Mouse (Mus musculus) forebrain, embryonic 11.5 days (tissue): ENCODE results near the gene Nxt1. TPM values are rescaled to one million over a fixed set of nuclear protein-coding genes. Genes with fewer than 3 reads are reported as not detected.

ENCODE experiments used
- ATAC-seq: fragments of 200-750 bp; cut with Nextera tagmentation; replicated peaks from 2 replicates; pipeline ENCODE4 v1.8.0; 2017; ENCODE audit warnings: moderate TSS enrichment; ENCODE audit not compliant: low FRiP score
- DNase-seq: peaks from one replicate; pipeline ENCODE4 v3.0.0-alpha.2; 2017; ENCODE audit warnings: low spot score
- H3K27ac ChIP-seq: fragments of 300-500 bp; sonication (generic); 2 replicates; pipeline ENCODE4 v1.5.1; 2014; ENCODE audit warnings: low read depth, low read length
- H3K27me3 ChIP-seq: fragments of 300-500 bp; sonication (generic); 2 replicates; pipeline ENCODE4 v1.6.1; 2014; ENCODE audit warnings: mild to moderate bottlenecking, low read length, mixed read lengths; ENCODE audit not compliant: control insufficient read depth, insufficient read depth
- H3K36me3 ChIP-seq: fragments of 300-500 bp; sonication (generic); 2 replicates; pipeline ENCODE4 v1.6.1; 2014; ENCODE audit warnings: mild to moderate bottlenecking, low read length, moderate library complexity, mixed read lengths; ENCODE audit not compliant: control insufficient read depth, insufficient read depth
- H3K4me1 ChIP-seq: fragments of 300-500 bp; sonication (generic); replicated peaks from 2 replicates; pipeline ENCODE4 v1.6.1; 2014; ENCODE audit warnings: low read length, mixed read lengths; ENCODE audit not compliant: control insufficient read depth, insufficient read depth
- H3K4me2 ChIP-seq: fragments of 300-500 bp; sonication (generic); 2 replicates; pipeline ENCODE4 v1.6.1; 2014; ENCODE audit warnings: low read depth, mild to moderate bottlenecking, low read length, moderate library complexity, mixed read lengths; ENCODE audit not compliant: severe bottlenecking
- H3K4me3 ChIP-seq: fragments of 300-500 bp; sonication (generic); 2 replicates; pipeline ENCODE4 v1.5.1; 2014; ENCODE audit warnings: low read depth, low read length
- H3K9ac ChIP-seq: fragments of 300-500 bp; sonication (generic); 2 replicates; pipeline ENCODE4 v1.6.1; 2014; ENCODE audit warnings: low read length
- H3K9me3 ChIP-seq: fragments of 300-500 bp; sonication (generic); 2 replicates; pipeline ENCODE4 v1.6.1; 2016; ENCODE audit warnings: low read length, mixed read lengths; ENCODE audit not compliant: control insufficient read depth
- WGBS: fragments of 180-500 bp; shearing (Covaris S2); extraction: QIAGEN DNeasy Blood & Tissue Kit; methylation state at CpG from one replicate; pipeline ENCODE4 v1.1.7; 2014; 5-methylcytosine and 5-hydroxymethylcytosine counted together
- polyA plus RNA-seq: library from polyadenylated mRNA; unstranded; fragments of >200 nt; fragmentation: Nextera tagmentation; extraction: Ambion mirVana; gene quantifications from 2 replicates; pipeline ENCODE4 v1.2.1, GENCODE M21; 2014

Nxt1 gene
- polyA plus RNA-seq, 1 experiment from 2014 or later, result 134 TPM

DNA sequence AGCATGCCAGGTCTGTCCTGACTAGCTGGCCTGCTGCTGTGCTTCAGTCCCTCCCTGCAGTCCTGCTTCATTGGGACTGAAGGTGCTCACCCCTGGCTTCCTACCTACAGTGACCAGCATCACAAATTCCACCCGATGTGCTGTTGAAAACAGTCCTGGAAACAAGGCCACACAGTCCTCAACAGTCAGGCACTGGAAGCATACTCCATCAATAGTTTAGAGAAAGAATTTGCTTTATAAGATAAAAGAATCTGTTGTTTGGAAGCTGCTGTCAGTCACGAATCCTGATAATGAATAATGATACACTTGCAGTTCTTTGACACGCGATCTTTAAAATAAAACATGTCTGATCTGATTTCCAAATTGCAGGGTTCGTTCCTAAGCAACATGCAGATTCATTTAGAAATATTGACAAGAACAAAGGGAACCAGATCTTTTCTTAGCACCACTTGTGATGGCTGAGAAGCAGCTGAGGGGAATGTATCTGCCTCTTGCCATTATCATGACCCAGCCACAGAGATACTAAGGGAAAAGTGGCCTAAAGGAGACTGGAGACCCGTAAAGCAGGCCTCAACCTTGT lies 27.9 kb upstream of the Nxt1 start:
- no peak for DNase-seq

DNA sequence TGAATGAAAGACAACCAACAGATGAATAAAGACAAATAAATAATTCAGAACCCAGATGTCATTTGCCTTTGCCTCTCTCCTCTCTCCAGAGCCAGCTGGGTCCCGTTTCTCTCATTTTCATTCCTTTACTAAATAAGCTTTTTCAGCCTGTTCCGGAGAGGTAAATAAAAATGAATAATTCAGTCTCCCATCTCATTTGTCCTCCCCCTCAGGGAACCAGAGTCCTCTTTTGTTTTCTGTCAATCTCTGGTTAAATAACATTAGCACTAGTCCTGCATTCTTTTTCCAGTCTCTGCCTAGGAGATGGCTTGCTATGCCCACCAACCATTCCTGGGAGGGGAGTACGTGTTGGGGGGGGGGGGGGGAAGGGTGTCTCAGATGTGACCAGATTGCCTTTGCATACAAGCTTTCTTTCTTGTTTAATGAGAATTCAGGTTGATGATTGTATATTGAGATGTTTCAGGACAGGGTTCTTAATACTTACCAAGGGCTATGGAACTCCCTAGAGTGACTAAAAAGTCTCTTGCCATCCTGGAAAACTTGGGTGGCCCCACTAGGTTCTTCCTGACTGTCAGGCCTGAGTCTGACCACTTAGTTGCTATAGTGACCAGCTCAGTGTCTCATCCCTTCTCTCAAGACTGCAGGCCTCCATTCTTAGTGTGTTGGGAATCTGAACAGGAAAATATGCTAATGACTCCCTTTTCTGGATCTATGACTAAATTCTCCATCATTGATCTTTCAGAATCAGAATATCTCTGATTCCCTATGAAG lies 21.6 kb upstream of the Nxt1 start:
- Histone ChIP-seq H3K27ac (no peak overlapping the region), H3K36me3 (no peaks in the 10 kb centered on the region), H3K4me2 (no peak overlapping the region), H3K27me3 (no peaks in the 10 kb centered on the region), H3K4me3 (no peak overlapping the region), H3K9ac (no peak overlapping the region), H3K9me3 (no peaks in the 10 kb centered on the region), H3K4me1 (no peaks in the 10 kb centered on the region)
- ATAC-seq (peak; percentile 71), DNase-seq (no peak)
- 17% methylated on average over 3 of the region's 3 CpGs for WGBS

More for the DNA sequence above, 27.9 kb upstream of the Nxt1 start:
- no peak for ATAC-seq
- H3K36me3 ChIP-seq, result no peaks in the 10 kb centered on the region
- H3K27ac ChIP-seq, result no peak overlapping the region
- H3K4me1 ChIP-seq, result no peaks in the 10 kb centered on the region
- no peaks in the 10 kb centered on the region for H3K9me3 ChIP-seq
- no peak overlapping the region for H3K4me2 ChIP-seq
- H3K4me3 ChIP-seq, result no peak overlapping the region
- H3K9ac ChIP-seq, result no peak overlapping the region
- 89% methylated on average over 6 of the region's 6 CpGs for WGBS
- no peaks in the 10 kb centered on the region for H3K27me3 ChIP-seq

DNA sequence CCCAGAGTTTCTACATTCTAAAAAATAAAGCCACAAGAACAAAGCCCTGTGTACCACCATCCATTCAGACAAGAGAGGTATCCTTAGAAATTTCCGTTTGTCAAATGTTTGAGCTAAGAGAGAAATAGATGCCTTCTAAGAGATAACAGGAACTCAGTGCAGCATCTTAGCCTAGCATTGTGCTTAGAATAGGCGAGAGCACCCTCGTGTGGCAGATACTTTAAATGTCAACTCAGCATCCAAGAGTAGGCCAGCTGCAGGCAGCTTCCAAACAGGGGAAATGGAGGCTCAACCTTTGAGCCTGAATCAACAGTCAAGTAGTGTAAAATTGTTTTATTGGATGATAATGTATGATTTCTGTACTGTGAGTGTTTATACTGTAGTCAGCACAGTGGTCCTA lies 17.4 kb upstream of the Nxt1 start:
- Histone ChIP-seq H3K4me2 (no peak overlapping the region), H3K9ac (no peak overlapping the region), H3K27ac (no peak overlapping the region), H3K9me3 (no peaks in the 10 kb centered on the region), H3K36me3 (no peaks in the 10 kb centered on the region), H3K4me1 (no peaks in the 10 kb centered on the region), H3K27me3 (no peaks in the 10 kb centered on the region), H3K4me3 (no peak overlapping the region)
- ATAC-seq (peak; percentile 66), DNase-seq (peak; percentile 58)
- 5% methylated on average over 3 of the region's 3 CpGs for WGBS

DNA sequence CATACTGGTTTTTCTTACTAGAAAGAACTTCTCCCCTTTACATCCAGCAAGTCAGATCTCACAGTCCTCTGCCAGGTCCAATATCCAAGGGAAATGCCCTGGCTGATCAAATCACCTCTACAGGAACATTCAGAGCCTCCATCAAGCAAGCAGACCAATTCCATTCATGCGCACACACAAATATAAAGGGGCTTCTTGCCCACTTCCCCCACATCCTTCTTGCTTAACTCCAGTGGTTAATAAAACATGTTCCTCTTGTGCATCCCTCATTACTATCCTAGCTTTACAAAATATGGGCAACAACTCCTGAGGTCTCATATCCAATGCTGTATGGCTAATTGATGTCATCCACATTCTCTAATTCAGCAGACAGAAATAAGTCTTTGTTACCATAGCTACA lies 8.9 kb upstream of the Nxt1 start:
- ATAC-seq (no peak), DNase-seq (no peak)
- Histone ChIP-seq H3K4me2 (no peak overlapping the region), H3K4me3 (no peak overlapping the region), H3K27ac (no peak overlapping the region), H3K4me1 (no peaks in the 10 kb centered on the region; the same call in 1 of the 2 replicates), H3K9ac (no peak overlapping the region), H3K36me3 (no peaks in the 10 kb centered on the region), H3K9me3 (no peaks in the 10 kb centered on the region), H3K27me3 (no peaks in the 10 kb centered on the region)
- WGBS, result 96% methylated on average over 1 of the region's 1 CpGs

DNA sequence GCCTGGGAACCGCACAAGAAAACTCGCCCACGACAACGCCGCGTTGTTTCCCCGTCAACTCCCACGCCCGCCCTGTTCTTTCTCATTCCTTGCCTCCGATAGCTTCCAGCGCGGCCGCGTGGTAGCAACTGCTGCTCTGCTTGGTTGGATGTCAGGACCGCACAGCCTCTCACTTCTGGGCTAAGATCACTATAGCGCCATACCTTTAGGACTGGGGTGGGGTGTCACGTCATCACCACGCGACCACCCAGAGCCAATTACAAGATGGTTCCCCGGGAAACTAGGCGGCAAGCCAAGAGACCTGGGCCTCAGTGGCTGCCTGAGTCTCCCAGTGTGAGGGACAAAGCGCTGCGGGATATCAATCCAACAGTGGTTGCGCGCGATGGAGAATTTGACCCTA lies 5.4 kb downstream of the Nxt1 start:
- DNase-seq, result peak; percentile 91
- Histone ChIP-seq H3K27me3 (no peaks in the 10 kb centered on the region), H3K4me3 (peak overlapping the region; percentile 34), H3K27ac (peak overlapping the region; percentile 77), H3K36me3 (peaks cover 7% of the 10 kb centered on the region), H3K4me2 (peak overlapping the region; percentile 53), H3K9me3 (no peaks in the 10 kb centered on the region), H3K9ac (peak overlapping the region; percentile 61), H3K4me1 (peaks cover 17% of the 10 kb centered on the region)
- whole genome bisulfite sequencing, result 3% methylated on average over 26 of the region's 26 CpGs
- peak; percentile 54 for ATAC-seq

DNA sequence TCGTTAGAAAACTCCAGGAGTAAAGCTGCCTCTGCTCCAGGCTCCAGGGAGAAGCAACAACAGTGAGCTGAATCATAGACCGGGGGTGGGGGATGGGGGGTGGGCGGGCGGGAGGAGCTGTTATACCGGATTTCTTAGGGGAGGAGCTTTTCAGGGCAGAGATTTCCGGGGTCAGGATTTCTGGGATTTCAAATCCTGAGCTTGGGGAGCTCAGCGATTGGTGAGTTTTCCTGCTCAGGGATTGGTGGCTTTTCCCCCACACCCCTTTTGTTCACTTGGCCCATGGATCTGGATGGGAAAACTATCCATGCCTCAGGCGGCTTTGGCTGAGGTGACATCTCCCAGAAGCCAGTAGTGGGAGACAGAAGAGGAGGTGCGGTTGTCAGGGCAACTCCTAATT lies 6.9 kb downstream of the Nxt1 start:
- Histone ChIP-seq H3K9me3 (no peaks in the 10 kb centered on the region), H3K27me3 (no peaks in the 10 kb centered on the region), H3K36me3 (peaks cover 7% of the 10 kb centered on the region), H3K9ac (peak overlapping the region; percentile 48), H3K4me2 (peak overlapping the region; percentile 56), H3K4me3 (no peak overlapping the region; the same call in 1 of the 2 replicates), H3K4me1 (peaks cover 16% of the 10 kb centered on the region), H3K27ac (peak overlapping the region; percentile 92)
- ATAC-seq, result peak; percentile 57
- 0% methylated on average over 8 of the region's 9 CpGs for WGBS
- DNase-seq, result peak; percentile 81

DNA sequence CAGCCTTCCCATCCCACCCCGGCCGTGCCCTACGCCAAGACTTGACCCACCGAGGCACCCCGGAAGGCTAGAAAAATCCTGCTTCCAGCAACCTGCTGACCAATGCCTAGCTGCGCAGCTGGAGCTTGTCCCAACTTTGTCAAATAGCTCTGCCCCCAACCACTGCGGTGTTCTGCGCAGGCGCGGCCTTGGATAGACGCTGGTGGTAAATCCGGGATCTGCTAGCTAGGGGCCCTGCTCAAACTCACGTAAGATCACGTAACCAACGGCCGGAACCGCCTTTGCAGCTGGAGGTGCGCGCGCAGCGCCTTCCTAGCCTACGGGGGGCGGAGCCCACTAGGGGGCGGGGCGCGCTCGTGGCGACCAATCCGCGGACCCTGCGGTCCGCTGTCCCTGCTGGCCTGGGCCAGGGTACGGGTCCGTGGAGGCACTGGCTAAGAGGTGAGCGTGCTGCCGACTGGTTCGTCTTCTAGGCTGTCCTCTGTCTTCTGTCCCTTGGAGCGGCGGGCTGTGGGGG lies 8.4 kb downstream of the Nxt1 start, which contains the start of gene Gzf1:
Gene Gzf1, plus strand, starts transcription at position 249 of the 517 bp plus-strand sequence.
- Histone ChIP-seq H3K36me3 (peaks cover 4% of the 10 kb centered on the region), H3K4me1 (peaks cover 16% of the 10 kb centered on the region), H3K4me2 (peak within 1 kb of the TSS; percentile 56), H3K4me3 (peak within 1 kb of the TSS; percentile 66), H3K27me3 (no peaks in the 10 kb centered on the region), H3K9ac (peak within 1 kb of the TSS; percentile 79), H3K27ac (peak within 1 kb of the TSS; percentile 92), H3K9me3 (no peaks in the 10 kb centered on the region)
- ATAC-seq (peak; percentile 92), DNase-seq (peak; percentile 99)
- WGBS, result under 1% methylated on average over 38 of the region's 39 CpGs

DNA sequence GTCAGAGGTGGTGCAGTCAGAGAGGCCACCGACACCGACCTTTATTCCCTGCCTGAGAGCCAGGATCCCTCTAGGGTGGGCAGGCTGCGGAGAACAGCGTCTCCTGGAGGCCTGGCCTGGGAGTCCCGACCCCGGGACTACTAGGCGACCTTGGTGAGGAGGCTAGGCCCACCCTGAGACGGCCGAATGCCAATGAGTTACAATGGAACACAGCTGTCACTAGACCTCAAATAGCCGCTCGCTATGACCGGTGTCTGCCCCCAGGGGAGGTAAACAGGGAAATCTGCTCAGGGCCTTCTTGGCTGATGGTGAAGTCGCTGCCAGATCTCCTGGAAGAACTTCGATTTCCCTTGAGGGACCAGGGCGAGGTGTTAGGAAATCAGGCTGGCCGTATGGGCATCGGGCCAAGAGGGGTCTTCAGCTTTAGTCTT lies 9.1 kb downstream of the Nxt1 start:
- H3K27me3 ChIP-seq, result no peaks in the 10 kb centered on the region
- no peaks in the 10 kb centered on the region for H3K9me3 ChIP-seq
- WGBS, result 7% methylated on average over 17 of the region's 17 CpGs
- H3K27ac ChIP-seq, result no peak overlapping the region
- peak overlapping the region; percentile 66 for H3K4me3 ChIP-seq
- ATAC-seq (peak; percentile 53), DNase-seq (peak; percentile 79)
- H3K4me1 ChIP-seq, result peaks cover 16% of the 10 kb centered on the region
- H3K4me2 ChIP-seq, result peak overlapping the region; percentile 56
- H3K9ac ChIP-seq, result peak overlapping the region; percentile 79
- no peaks in the 10 kb centered on the region; the same call in 1 of the 2 replicates for H3K36me3 ChIP-seq
